Mouse (Mus musculus) liver, postnatal 0 days (tissue): Measurements from ENCODE around the gene B3galt5. TPM values are rescaled to one million over a fixed set of nuclear protein-coding genes. Genes with fewer than 3 reads are reported as not detected.

ENCODE experiments used
- ATAC-seq: fragments of 200-750 bp; cut with Nextera tagmentation; 2 replicates; pipeline ENCODE4 v1.8.0; 2017; ENCODE audit warnings: mild to moderate bottlenecking, moderate library complexity
- DNase-seq: peaks from one replicate; pipeline ENCODE4 v3.0.0-alpha.2; 2016
- H3K27ac ChIP-seq: fragments of 300-500 bp; sonication (generic); 2 replicates; pipeline ENCODE4 v1.5.1; 2014; ENCODE audit warnings: antibody characterized with exemption, moderate library complexity, mild to moderate bottlenecking, low read depth
- H3K27me3 ChIP-seq: fragments of 300-500 bp; sonication (generic); 2 replicates; pipeline ENCODE4 v1.6.1; 2014; ENCODE audit warnings: low read length, control low read depth, mixed read lengths; ENCODE audit not compliant: insufficient read depth
- H3K36me3 ChIP-seq: fragments of 300-500 bp; sonication (generic); replicated peaks from 2 replicates; pipeline ENCODE4 v1.6.1; 2014; ENCODE audit warnings: mild to moderate bottlenecking, control low read depth, low read length, moderate library complexity, mixed read lengths; ENCODE audit not compliant: insufficient read depth
- H3K4me1 ChIP-seq: fragments of 300-500 bp; sonication (generic); 2 replicates; pipeline ENCODE4 v1.6.1; 2014; ENCODE audit warnings: antibody characterized with exemption, mild to moderate bottlenecking, control low read depth; ENCODE audit not compliant: insufficient read depth
- H3K4me2 ChIP-seq: fragments of 300-500 bp; sonication (generic); 2 replicates; pipeline ENCODE4 v1.6.1; 2014; ENCODE audit warnings: low read depth, mild to moderate bottlenecking, low read length, moderate library complexity, mixed read lengths
- H3K4me3 ChIP-seq: fragments of 300-500 bp; sonication (generic); 2 replicates; pipeline ENCODE4 v1.5.1; 2014; ENCODE audit warnings: low read depth, low read length
- H3K9ac ChIP-seq: fragments of 300-500 bp; sonication (generic); replicated peaks from 2 replicates; pipeline ENCODE4 v1.6.1; 2014; ENCODE audit warnings: mild to moderate bottlenecking, moderate library complexity
- H3K9me3 ChIP-seq: fragments of 300-500 bp; sonication (generic); 2 replicates; pipeline ENCODE4 v1.6.1; 2016; ENCODE audit warnings: mild to moderate bottlenecking, control low read depth, low read length, mixed read lengths
- CTCF ChIP-seq: sonication (generic); IDR thresholded peaks from 2 replicates; pipeline ENCODE4 v1.5.1; 2016; ENCODE audit warnings: antibody characterized with exemption, low read depth
- EP300 ChIP-seq: IDR thresholded peaks from 2 replicates; pipeline ENCODE4 v1.6.1; 2016; ENCODE audit warnings: antibody characterized with exemption, low read depth, mild to moderate bottlenecking
- WGBS: fragments of 180-500 bp; shearing (Covaris S2); extraction: QIAGEN DNeasy Blood & Tissue Kit; methylation state at CpG from one replicate; pipeline ENCODE4 v1.1.7; 2014; ENCODE audit not compliant: insufficient replicate concordance; 5-methylcytosine and 5-hydroxymethylcytosine counted together
- polyA plus RNA-seq: library from polyadenylated mRNA; unstranded; fragments of >200 nt; fragmentation: Nextera tagmentation; extraction: Ambion mirVana; gene quantifications from 2 replicates; pipeline ENCODE4 v1.2.1, GENCODE M21; 2015

The B3galt5 gene
- polyA plus RNA-seq: 0.02 TPM in 1 of 2 replicates, not detected in the other

DNA sequence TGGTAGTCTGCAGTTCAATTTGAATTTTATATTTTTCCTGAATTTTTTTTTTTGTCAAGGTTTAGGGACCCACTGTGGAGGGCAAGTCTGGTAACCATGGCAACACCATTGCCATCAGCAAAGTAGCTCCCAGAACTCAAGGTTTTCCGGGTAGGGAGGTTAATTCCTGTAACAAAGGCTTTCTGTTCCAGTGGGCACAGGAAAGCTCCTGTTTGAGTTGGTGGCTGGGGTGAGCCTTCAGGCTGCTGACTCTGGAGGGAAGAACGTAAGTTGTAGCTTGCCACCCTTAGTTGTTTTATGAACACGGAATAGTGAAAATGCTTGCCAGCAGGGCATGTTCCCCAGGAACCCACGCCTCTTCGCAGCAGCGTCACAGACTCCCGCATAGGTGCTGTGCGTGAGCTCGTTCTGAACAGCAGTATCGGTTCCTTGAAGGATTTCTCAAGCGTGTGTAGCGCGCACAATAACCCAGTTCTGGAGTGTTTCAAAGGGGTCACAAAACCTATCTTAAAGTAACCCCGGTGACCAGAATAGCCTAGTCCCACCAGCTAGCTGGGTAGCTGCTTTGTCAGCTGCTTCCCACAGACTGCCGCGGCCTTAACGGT lies at the start of gene B3galt5:
TSS of gene B3galt5 (plus strand) at position 436 of the 605 bp plus-strand sequence.
- ATAC-seq (no peak), DNase-seq (no peak)
- Histone ChIP-seq H3K27ac (no peak within 1 kb of the TSS), H3K36me3 (no peaks in the 10 kb centered on the region), H3K27me3 (no peaks in the 10 kb centered on the region), H3K9me3 (no peaks in the 10 kb centered on the region), H3K9ac (no peak within 1 kb of the TSS), H3K4me1 (no peaks in the 10 kb centered on the region), H3K4me3 (no peak within 1 kb of the TSS), H3K4me2 (no peak within 1 kb of the TSS)
- no peak for TF ChIP-seq EP300
- TF ChIP-seq CTCF: no peak
- WGBS: 78% methylated on average over 17 of the region's 17 CpGs

DNA sequence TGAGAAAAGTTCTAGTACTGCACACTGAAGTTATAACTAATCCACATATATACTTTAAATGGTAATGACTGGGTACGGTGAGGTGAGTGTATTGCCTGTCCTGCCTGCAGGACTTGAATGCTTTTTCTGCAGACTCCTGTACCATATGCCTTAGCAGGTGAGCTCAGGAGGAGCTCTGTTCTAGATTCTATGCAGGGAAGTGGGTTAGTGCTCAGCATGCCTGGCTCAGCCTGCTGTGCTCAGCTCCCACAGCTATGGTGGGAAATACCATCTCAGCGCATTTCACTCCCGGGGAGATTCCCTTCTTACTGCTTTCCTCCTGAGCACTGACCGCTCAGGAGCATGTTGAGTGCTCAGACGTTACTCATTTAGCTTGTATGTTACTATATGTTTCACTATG lies 48.0 kb upstream of the B3galt5 start:
- Histone ChIP-seq H3K27me3 (peaks cover 15% of the 10 kb centered on the region), H3K4me1 (peaks cover 7% of the 10 kb centered on the region; the same call in 1 of the 2 replicates), H3K9ac (no peak overlapping the region), H3K36me3 (no peaks in the 10 kb centered on the region), H3K4me3 (no peak overlapping the region), H3K27ac (no peak overlapping the region), H3K4me2 (no peak overlapping the region), H3K9me3 (no peaks in the 10 kb centered on the region)
- no peak for DNase-seq
- ATAC-seq: no peak
- 79% methylated on average over 5 of the region's 5 CpGs for WGBS
- TF ChIP-seq CTCF (no peak), EP300 (no peak)

DNA sequence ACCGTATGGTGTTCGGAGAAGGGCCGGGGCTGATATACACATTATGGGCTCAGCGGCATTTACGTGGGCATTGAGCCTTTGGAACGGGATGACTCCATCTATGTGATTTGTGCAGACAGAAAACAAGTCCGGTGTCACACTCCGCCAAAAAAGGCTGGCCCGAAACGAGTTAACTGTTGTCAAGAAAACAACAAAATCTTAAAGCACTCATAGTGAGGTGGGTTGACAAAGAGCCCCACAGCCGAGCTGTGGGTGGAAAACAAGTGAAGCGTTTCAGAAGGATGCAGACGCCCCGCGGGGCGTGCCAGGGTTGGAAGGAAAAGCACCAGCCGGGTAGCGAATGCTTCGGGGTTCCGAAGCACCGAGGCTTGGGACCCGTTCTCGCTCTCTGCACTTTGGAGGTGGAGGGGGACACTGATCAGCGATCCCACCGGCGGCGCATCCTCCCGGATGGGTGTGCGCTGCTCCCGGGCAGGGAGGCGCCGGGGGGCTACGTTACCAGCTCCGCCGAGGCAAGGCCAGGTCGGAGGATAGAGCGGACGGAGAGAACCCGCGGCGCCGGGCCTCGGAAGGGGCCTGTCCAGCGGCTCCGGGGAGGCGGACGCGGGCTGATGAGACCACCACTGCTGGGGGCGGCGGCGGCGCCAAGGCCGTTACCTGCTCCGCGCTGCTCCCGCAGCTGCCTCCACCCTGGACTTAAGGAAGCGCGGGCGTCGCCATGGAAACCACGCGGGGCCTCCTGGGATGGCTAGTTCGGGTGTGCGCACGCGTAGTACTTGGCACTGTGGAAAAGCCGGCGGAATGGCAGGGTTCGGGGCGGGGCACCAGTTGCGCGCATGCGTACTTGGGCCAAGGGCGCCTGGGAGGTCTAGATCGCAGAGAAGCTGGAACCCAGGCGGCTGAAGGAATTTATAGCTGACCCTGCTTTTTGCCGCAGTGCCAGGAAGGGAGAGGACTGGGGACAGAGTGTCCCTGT lies 43.8 kb upstream of the B3galt5 start, which contains the start of gene Lca5l:
TSS of gene Lca5l (minus strand) at position 741 of the 976 bp plus-strand sequence.
- peak within 1 kb of the TSS; percentile 79 for H3K4me3 ChIP-seq
- H3K9me3 ChIP-seq: no peaks in the 10 kb centered on the region
- TF ChIP-seq EP300 (no peak), CTCF (no peak)
- peak within 1 kb of the TSS; percentile 67 for H3K9ac ChIP-seq
- WGBS: 2% methylated on average over 76 of the region's 77 CpGs
- H3K4me2 ChIP-seq: peak within 1 kb of the TSS; percentile 99
- no peak within 1 kb of the TSS for H3K27ac ChIP-seq
- H3K36me3 ChIP-seq: no peaks in the 10 kb centered on the region
- peak; percentile 97 for ATAC-seq
- peaks cover 15% of the 10 kb centered on the region for H3K27me3 ChIP-seq
- peaks cover 7% of the 10 kb centered on the region; the same call in 1 of the 2 replicates for H3K4me1 ChIP-seq
- DNase-seq: peak; percentile 97

DNA sequence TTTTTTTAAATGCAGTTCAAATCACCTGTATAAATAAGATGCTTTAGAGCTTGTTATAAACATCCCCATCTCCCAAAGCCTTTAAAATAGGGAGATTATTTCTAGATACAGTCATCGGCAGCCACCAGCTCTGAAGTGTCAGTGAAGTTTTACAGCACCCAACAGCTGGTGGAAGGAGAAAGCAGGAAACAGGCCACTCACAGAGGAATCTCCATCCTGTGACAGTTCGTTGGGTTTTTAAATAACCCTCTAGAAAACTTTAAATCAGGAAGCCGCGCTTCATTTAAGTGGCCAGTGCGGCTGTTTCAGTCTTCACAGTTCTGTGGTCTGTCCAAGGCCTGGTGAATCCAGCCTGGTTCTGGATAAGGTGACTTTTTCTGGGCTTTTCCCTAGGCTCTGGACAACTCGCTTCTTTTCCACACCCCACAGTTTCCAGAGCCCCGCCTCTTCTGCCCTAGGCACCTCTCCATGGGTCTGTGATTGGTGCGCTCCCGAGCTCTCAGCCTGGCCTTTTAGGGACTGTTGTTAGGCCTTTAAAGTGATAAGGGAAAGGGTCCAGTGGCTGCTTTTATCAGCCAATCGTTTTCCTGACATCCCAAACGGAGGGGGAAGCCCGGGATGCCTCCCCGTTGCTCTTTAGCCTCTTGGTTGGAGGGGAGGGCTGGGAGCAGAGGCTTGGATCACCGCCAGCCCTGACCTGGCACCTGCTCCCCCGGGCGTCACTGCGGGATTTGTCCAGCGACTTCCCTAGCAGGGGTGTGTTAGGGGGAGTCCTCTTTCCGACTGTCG lies 35.5 kb upstream of the B3galt5 start, which contains the start of gene Sh3bgr:
TSS of gene Sh3bgr (plus strand) at position 538 of the 789 bp plus-strand sequence.
- Histone ChIP-seq H3K27ac (no peak within 1 kb of the TSS), H3K27me3 (no peaks in the 10 kb centered on the region), H3K4me1 (peaks cover 8% of the 10 kb centered on the region; the same call in 1 of the 2 replicates), H3K36me3 (no peaks in the 10 kb centered on the region), H3K9me3 (no peaks in the 10 kb centered on the region), H3K9ac (0 out of 2 replicates have a peak within 1 kb of the TSS, but pooled peaks have one; percentile 9), H3K4me2 (peak within 1 kb of the TSS; percentile 64), H3K4me3 (peak within 1 kb of the TSS; percentile 35)
- WGBS: 9% methylated on average over 20 of the region's 20 CpGs
- TF ChIP-seq CTCF: no peak
- TF ChIP-seq EP300: no peak
- peak; percentile 61 for DNase-seq
- ATAC-seq: peak; percentile 93

DNA sequence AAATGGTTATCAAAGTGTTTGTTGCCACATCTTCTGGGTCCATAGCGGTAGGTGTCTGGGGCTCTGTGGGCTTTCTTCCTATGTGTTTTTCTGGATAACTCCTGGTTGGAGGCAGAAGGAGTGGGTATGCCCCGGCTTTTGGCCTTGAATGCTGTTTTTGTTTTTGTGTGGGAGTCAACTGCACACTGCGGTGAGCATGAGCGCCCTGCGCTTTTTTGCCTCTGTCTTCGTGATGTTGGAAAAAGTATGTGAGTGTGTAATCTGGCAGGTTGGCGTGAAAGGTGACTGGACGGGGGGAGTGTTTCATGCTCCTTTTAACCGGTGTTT lies 34.9 kb upstream of the B3galt5 start:
- no peak for ATAC-seq
- peak overlapping the region; percentile 35; the same call in 1 of the 2 replicates for H3K4me3 ChIP-seq
- H3K4me2 ChIP-seq: peak overlapping the region; percentile 64
- peaks cover 8% of the 10 kb centered on the region; the same call in 1 of the 2 replicates for H3K4me1 ChIP-seq
- H3K9me3 ChIP-seq: no peaks in the 10 kb centered on the region
- H3K36me3 ChIP-seq: no peaks in the 10 kb centered on the region
- whole genome bisulfite sequencing: 59% methylated on average over 9 of the region's 9 CpGs
- no peak overlapping the region for H3K27ac ChIP-seq
- TF ChIP-seq EP300: no peak
- no peak for TF ChIP-seq CTCF
- no peak for DNase-seq
- no peaks in the 10 kb centered on the region for H3K27me3 ChIP-seq
- no peak overlapping the region for H3K9ac ChIP-seq
